Mouse (Mus musculus) thymus, postnatal 0 days (tissue): ENCODE measurements at regions not wholly inside any gene's neighbourhood (a gene's known extent, or its start where the extent isn't known, plus 50 kb on each side); places are given as distances from the start of the nearest gene placed in this dataset.

Source experiments
- DNase-seq: peaks from one replicate; pipeline ENCODE4 v3.0.0-alpha.2; 2015; ENCODE audit warnings: low spot score

DNA sequence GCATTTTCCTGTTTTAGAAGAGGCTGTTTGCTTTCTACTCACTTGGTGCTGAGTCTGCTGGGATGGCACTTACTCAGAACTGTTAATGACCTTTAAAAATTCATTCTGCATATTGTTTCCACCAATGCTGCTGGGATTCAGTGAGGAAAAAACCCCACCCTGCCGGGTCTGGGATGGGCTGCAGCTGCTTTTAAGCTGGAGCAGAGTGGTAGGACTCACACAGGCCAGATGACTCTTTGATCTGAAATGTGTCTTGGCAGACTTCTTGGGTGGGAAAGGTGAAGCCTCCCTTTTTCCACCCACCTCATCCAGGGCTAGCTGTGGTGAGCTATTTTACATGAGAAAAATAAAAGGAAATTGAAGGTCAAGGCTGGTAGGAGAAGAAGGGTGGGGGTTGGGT lies 56.4 kb upstream of the Ddhd1 start:
- DNase-seq: no peak

- DNase-seq: no peak
These were observed 56.8 kb upstream of the Ddhd1 start for GRCm38 (mm10) chr14:45714786-45715185.

- no peak for DNase-seq
These were observed 58.2 kb upstream of the Ddhd1 start for GRCm38 (mm10) chr14:45716100-45716499.

DNA sequence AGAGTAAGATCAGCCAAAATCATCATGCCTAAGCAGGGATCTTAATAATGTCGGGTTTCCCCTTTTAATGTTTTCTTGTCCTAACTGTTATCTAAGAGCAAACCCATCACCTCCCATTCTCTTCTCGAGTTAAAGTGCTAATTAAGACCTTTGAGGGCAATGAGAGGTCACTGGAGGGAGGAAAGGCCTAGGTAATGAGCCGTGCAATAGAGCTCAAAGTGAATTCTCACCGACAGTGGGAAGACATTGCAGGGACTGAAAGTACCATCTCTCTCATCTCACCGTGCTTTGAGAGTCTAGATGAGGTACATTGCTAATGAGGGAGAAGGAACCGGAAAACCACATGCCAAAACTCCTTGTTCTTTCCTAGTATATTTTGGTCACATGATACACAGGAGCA lies 64.9 kb upstream of the Ddhd1 start:
- DNase-seq: no peak

GRCm38 (mm10) chr14:45724341-45724740 lies 66.4 kb upstream of the Ddhd1 start:
- no peak for DNase-seq

- no peak for DNase-seq
These were observed 76.8 kb upstream of the Ddhd1 start for GRCm38 (mm10) chr14:45734530-45735410.

DNA sequence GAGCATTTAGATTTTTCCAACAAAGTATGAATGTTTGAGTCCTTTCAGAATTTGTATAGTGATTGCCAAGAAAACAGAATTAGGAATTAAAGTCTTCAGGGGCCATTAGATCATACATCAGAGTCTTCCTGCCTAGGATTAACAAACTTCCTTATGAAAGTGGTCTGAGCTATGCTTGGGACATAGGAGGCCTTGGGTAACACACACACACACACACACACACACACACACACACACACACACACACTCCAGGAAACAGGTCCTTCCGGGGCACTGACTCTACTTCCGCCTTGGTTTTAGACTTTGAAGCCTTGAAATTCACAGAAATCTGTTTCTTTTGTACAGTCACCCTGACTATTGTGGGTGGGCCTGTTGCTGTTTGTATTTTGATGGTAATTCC lies 80.0 kb upstream of the Ddhd1 start:
- DNase-seq: no peak

DNA sequence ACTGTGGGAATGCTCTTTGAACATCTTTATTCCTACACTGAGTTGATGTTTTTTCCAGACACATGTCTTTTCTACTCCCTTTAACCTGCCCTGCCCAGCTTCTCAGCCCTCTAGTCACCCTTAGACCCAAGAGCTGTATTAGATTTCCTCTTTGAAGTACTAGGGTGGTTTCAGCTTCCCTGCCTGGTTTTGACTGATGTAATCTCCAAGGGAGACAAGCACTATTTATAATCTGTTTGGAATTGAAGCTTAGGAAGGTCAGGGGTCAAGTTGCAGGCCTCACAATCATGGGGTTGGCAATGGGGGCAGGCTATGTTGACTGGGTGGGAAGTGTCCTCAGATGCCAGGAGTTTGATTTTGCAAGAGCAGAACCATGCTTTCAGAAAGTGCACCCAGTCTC lies 81.7 kb upstream of the Ddhd1 start:
- no peak for DNase-seq

GRCm38 (mm10) chr14:45740662-45741061 lies 82.7 kb upstream of the Ddhd1 start:
- DNase-seq: no peak

DNA sequence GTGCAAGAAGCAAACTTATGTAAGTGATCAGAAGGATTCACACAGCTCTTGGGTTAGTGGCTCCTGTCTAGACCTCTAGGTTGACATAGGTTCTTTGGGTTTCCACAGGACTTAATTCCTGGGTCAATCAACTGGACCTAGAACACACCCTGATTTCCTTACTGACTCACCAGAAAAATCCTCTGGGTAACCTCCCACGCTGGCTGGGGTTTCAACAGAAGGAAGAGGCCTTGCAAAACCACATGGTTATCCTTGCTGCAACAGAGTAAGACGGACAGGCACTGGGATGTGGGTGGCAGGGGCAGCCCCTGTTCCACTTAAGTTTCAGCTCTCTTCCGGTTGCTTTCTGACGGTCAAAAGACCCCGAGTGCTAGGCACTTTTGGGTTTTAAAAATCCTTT lies 88.2 kb upstream of the Ddhd1 start:
- DNase-seq: no peak

DNA sequence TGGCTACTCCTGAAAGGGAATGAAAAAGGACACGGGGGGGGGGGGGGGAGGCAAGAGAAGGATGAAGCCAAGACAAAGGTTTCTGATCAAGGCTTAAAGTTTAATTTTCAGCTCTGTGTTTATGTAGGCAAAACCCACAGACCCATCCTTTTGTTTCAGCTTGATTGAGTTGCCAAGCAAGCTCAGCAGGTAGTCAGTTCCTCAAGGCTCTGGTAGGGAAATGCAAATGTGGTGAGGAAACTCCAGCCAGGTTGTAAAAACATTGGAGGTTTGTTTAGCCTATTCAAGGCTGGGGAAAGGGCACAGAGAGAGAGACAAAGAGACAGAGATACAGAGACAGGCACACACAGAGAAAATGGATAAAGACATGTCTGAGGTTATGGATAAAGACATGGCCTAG lies 99.4 kb upstream of the Ddhd1 start:
- DNase-seq: no peak

DNA sequence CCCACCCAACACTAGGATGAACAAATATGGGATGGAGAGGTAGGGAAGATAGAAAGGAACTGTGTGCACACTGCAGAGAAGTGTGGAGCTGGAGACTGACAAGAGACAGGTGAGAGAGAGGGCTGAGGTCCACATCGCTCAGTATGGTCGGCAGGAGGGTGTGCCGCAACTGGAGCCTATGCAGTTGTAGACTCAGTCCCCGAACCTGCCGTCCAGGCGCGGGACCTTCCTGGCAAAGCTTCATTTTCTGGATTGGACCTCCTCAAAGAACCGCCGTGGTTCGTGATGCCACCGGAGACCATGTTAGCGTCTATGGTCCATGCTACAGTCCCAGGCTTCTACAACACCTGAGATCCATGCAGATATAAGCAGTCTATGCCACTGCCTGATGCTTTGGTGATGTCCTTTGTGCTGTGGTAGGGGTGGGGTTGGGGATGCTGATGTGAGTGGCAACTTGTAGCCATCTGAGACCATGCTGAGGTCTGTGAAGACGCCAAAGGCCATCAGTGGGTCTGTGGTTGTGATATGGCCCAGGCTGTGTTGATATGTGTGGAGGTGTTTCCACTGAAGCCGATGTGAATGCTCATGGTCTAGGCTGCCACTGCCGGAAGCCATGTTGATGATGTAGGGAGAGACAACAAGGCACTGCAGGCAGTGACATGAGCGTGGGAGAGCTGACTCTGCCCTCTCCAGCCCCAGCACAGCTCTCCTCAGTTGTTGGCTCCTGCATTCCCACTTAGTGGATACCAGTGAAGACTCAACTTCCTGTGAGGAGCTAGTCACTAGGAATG lies 103.1 kb upstream of the Ddhd1 start:
- no peak for DNase-seq

GRCm38 (mm10) chr14:45764231-45764630 lies 106.3 kb upstream of the Ddhd1 start:
- no peak for DNase-seq

GRCm38 (mm10) chr14:45766582-45766981 lies 108.6 kb upstream of the Ddhd1 start:
- no peak for DNase-seq

GRCm38 (mm10) chr14:45772665-45773277 lies 114.8 kb upstream of the Ddhd1 start:
- no peak for DNase-seq

- no peak for DNase-seq
These were observed 115.4 kb upstream of the Ddhd1 start for GRCm38 (mm10) chr14:45773326-45773725.

DNA sequence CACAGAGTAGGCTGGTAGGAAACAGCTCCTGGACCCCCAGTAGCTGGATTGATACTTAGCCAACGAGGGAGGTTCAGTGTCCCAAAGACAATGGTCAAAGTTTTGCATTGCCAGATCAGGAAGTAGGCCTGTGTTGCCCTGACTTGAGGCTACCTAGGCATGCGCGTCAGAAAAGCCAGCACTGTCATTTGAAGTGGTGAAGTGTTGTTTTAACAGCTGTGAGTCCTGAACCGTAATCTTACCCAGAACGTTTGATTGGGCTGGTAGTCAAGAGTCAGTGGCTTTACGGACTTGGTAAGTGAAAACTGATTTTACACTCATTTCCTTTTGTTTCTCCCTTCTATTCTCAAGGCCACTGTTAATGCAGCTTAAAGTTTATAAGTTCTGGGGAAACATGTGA lies 123.9 kb upstream of the Ddhd1 start:
- DNase-seq: no peak

GRCm38 (mm10) chr14:45794980-45795379 lies 137.0 kb upstream of the Ddhd1 start:
- DNase-seq: no peak

GRCm38 (mm10) chr14:45796665-45797319 lies 138.8 kb upstream of the Ddhd1 start:
- no peak for DNase-seq

GRCm38 (mm10) chr14:45797320-45797696 lies 139.4 kb upstream of the Ddhd1 start:
- no peak for DNase-seq

DNA sequence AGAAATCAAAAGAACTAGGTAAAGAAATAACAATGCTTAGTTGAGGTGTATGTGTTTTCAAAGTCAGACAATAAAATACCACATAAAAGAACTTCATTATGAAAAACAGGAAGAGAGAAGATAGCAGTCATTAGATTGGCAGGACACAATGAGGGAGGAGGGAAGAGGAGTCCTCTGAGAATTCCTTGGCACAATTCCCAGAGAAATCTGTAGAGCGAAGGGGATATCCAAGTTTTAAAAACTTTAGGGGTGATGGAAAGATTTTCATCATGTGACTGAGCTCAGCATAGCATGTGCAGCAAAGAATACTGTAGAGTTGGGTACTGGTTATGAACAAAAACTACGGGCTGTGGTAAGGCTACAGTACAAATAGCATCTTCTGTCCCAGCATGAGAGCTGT lies 141.3 kb upstream of the Ddhd1 start:
- DNase-seq: no peak

DNA sequence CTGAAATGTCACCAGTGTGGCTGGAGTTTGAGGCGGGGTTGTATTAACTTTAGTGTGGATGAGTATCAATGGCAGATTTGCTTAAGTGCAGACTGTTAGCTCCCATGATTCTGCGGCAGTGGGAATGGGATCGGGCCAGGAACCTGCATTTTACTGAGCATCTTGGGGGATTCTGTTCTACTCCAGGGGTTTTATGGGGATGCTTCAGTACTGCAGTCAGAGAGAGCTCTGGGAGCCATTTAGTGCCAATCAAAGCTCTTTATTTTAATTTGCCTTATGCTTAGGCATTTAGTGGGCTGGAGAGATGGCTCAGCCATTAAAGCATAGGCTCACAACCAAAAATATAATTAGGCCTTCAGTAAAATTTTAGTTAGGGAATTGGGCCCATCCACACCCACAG lies 148.0 kb upstream of the Ddhd1 start:
- no peak for DNase-seq
